Mouse (Mus musculus): ENCODE data around the gene Mau2.

DNA sequence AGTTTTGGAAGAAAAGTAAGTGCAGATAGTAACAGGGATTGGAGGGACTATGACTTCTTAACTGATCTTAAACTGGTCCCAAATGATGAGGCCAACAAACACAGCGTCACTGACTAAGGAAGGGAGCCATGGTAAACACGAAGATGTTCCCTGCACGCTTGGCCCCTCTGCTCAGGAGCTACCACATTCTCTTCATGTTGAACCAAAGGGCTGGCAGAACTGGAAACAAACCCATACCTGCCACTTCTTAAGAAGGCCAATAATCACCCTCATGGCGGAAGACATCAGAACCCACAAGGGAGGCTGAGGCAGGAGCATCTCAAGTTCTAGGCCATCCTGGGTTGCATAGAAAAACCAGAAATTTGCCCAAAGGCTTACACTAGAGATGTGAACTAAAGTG is 43.3 kb downstream of the Mau2 start:
- TF ChIP-seq POLR2A (IDR thresholded peaks at IDR 0.05; ENCODE audit: extremely low read depth, insufficient read depth, low read length) (no peak), CTCF (IDR thresholded peaks at IDR 0.05; ENCODE audit: low read depth, low read length) (no peak)

All from liver, adult 2 months (tissue).